Mouse (Mus musculus) hindbrain, embryonic 14.5 days (tissue): ENCODE measurements around the gene Ttc7b. TPM values are rescaled to one million over a fixed set of nuclear protein-coding genes. Genes with fewer than 3 reads are reported as not detected.

ENCODE experiments used
- ATAC-seq: fragments of 200-750 bp; cut with Nextera tagmentation; 2 replicates; pipeline ENCODE4 v1.8.0; 2017; ENCODE audit warnings: moderate number of reproducible peaks, mild to moderate bottlenecking, moderate TSS enrichment, moderate library complexity; ENCODE audit not compliant: low FRiP score
- DNase-seq: peaks from one replicate; pipeline ENCODE4 v3.0.0-alpha.2; 2015; ENCODE audit warnings: low spot score
- H3K27ac ChIP-seq: fragments of 300-500 bp; sonication (generic); 2 replicates; pipeline ENCODE4 v1.5.1; 2014; ENCODE audit warnings: mild to moderate bottlenecking, moderate library complexity
- H3K27me3 ChIP-seq: fragments of 300-500 bp; sonication (generic); 2 replicates; pipeline ENCODE4 v1.6.1; 2014; ENCODE audit warnings: mild to moderate bottlenecking, low read length, mixed read lengths; ENCODE audit not compliant: control insufficient read depth, insufficient read depth
- H3K36me3 ChIP-seq: fragments of 300-500 bp; sonication (generic); replicated peaks from 2 replicates; pipeline ENCODE4 v1.6.1; 2014; ENCODE audit not compliant: control insufficient read depth, insufficient read depth
- H3K4me1 ChIP-seq: fragments of 300-500 bp; sonication (generic); replicated peaks from 2 replicates; pipeline ENCODE4 v1.6.1; 2014; ENCODE audit warnings: antibody characterized with exemption, low read length, mixed read lengths; ENCODE audit not compliant: control insufficient read depth, insufficient read depth
- H3K4me2 ChIP-seq: fragments of 300-500 bp; sonication (generic); replicated peaks from 2 replicates; pipeline ENCODE4 v1.6.1; 2014; ENCODE audit warnings: mild to moderate bottlenecking, moderate library complexity
- H3K4me3 ChIP-seq: fragments of 300-500 bp; sonication (generic); replicated peaks from 2 replicates; pipeline ENCODE4 v1.5.1; 2014; ENCODE audit warnings: mild to moderate bottlenecking, low read length
- H3K9ac ChIP-seq: fragments of 300-500 bp; sonication (generic); 2 replicates; pipeline ENCODE4 v1.6.1; 2014
- H3K9me3 ChIP-seq: fragments of 300-500 bp; sonication (generic); 2 replicates; pipeline ENCODE4 v1.6.1; 2016; ENCODE audit warnings: low read length; ENCODE audit not compliant: control insufficient read depth
- WGBS: fragments of 180-500 bp; shearing (Covaris S2); extraction: QIAGEN DNeasy Blood & Tissue Kit; methylation state at CpG from one replicate; pipeline ENCODE4 v1.1.7; 2014; 5-methylcytosine and 5-hydroxymethylcytosine counted together
- polyA plus RNA-seq: library from polyadenylated mRNA; unstranded; fragments of >200 nt; fragmentation: Nextera tagmentation; extraction: Ambion mirVana; gene quantifications from 2 replicates; pipeline ENCODE4 v1.2.1, GENCODE M21; 2014

Ttc7b gene
- polyA plus RNA-seq, 1 experiment from 2014 or later: 12.4 TPM

DNA sequence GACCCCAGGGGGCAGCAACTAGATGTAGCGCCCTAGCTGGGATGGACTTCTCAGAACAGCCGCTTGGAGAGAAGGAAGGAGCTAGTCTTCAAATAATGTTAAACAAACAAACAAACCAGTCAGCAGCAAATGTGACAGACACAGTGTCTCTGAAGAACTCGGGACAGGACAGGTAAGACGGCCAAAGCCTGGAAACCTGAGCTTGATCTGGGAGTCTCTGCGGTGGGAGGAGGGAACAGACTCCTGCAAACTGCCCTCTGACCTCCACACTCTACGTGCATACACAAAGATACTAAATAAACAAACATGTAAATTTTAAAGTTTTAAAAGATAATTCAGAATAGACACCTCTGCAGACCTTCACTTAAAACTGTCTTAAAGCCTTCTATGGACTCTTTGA is 42.5 kb downstream of the Ttc7b start:
- Histone ChIP-seq H3K27ac (no peak overlapping the region), H3K9me3 (no peaks in the 10 kb centered on the region), H3K36me3 (peaks cover 8% of the 10 kb centered on the region), H3K4me3 (no peak overlapping the region), H3K27me3 (no peaks in the 10 kb centered on the region), H3K9ac (no peak overlapping the region), H3K4me1 (no peaks in the 10 kb centered on the region; the same call in 1 of the 2 replicates), H3K4me2 (no peak overlapping the region)
- 84% methylated on average over 6 of the region's 6 CpGs for WGBS
- DNase-seq (no peak), ATAC-seq (no peak)

DNA sequence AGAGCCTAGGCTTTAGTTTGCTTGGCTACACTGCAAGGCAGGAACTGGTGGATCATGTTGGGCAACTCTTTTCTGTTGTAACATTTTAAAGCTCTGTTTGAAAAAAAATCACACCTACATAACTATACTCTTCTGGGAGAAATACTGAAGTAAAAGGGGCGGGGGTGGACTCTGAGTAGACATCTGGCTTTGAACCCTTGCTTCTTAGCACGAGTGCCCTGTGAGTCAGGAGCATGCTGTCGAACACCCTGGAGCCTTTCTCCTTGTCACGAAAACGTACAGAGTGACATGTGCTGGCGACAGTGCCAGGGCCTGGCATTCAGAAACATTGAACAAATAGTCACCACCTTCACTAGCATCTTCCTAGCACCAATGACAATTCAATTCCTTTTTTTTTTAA is 43.2 kb downstream of the Ttc7b start:
- Histone ChIP-seq H3K36me3 (peaks cover 13% of the 10 kb centered on the region), H3K4me2 (no peak overlapping the region), H3K9me3 (no peaks in the 10 kb centered on the region), H3K9ac (no peak overlapping the region), H3K4me3 (no peak overlapping the region), H3K27ac (no peak overlapping the region), H3K4me1 (no peaks in the 10 kb centered on the region; the same call in 1 of the 2 replicates), H3K27me3 (no peaks in the 10 kb centered on the region)
- WGBS: 84% methylated on average over 6 of the region's 6 CpGs
- ATAC-seq: no peak
- no peak for DNase-seq

DNA sequence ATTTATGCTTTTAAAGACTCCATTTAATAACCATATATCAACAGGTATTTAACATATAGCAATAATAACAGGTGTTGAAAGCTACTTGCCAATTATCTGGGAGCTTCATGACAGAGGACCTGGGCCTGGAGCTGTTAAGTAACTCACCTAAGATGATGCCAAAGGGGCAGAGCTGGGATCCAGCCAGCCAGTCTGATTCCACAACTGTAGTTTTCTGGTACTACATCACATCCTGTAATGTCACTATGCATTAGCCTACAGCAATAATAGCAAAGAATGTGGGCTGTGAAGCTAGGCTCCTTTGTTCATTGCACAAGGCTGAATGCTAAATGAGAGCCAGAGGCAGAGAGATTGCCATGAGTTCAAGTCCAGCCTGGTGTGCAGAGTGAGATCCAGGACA is 44.3 kb downstream of the Ttc7b start:
- Histone ChIP-seq H3K4me1 (no peaks in the 10 kb centered on the region; the same call in 1 of the 2 replicates), H3K27me3 (no peaks in the 10 kb centered on the region), H3K4me2 (no peak overlapping the region), H3K4me3 (no peak overlapping the region), H3K36me3 (peaks cover 13% of the 10 kb centered on the region), H3K9ac (no peak overlapping the region), H3K27ac (no peak overlapping the region), H3K9me3 (no peaks in the 10 kb centered on the region)
- DNase-seq: no peak
- no peak for ATAC-seq

DNA sequence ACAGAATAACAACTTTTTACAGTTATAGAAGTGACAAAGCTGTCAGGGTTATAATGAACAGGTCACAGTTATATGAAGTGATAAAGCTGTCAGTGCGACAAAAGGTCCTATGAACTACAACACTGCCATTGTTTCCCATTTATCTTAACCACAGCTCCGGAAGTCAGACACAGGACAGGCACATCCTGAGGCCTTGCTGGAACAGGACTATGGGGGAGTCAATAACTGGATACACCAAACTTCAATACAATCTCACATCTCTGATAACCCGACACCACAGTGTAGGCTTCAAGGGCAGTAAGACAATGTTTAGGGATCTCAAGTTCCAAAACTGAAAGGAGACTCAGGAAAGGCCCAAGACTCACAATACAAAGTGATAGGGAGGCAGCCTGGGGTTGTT is 45.1 kb downstream of the Ttc7b start:
- no peak overlapping the region for H3K4me3 ChIP-seq
- DNase-seq: no peak
- no peaks in the 10 kb centered on the region; the same call in 1 of the 2 replicates for H3K4me1 ChIP-seq
- no peak overlapping the region for H3K27ac ChIP-seq
- 83% methylated on average over 3 of the region's 3 CpGs for WGBS
- H3K27me3 ChIP-seq: no peaks in the 10 kb centered on the region
- H3K9ac ChIP-seq: no peak overlapping the region
- no peaks in the 10 kb centered on the region for H3K9me3 ChIP-seq
- H3K36me3 ChIP-seq: peaks cover 13% of the 10 kb centered on the region
- ATAC-seq: no peak
- no peak overlapping the region for H3K4me2 ChIP-seq

DNA sequence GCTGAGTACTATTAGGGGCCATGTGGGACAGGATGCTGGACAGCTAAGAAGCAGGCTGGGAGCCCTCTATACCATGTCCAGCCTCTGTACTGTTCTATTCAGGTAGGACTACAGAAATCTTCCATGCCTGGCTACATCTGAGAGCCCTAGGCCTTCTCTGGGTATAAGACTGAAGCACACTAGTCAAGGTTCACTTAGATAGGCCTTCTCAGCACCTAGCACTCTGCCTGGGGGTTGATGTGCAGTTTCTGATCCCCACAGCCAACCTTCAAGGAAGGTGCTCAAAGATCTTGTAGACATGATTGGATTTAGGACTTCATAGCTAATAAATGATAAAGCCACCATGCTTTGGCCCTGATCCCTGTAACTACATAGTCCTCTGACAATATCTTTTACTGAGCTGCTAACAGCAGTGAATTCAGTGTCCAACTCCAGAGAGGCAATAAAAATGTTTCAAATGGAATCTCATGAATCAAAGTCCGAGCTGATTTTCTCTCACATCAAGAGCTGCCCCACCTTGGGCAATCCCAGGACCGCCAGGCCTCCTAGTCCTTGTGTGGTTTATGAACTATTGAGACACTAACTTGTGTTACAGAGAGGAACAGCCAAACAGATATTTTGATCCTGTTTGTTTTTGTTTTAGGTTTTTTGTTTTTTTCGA is 45.8 kb downstream of the Ttc7b start:
- DNase-seq (no peak), ATAC-seq (no peak)
- Histone ChIP-seq H3K9ac (no peak overlapping the region), H3K4me2 (no peak overlapping the region), H3K36me3 (peaks cover 13% of the 10 kb centered on the region), H3K9me3 (no peaks in the 10 kb centered on the region), H3K27ac (no peak overlapping the region), H3K4me3 (no peak overlapping the region), H3K4me1 (no peaks in the 10 kb centered on the region; the same call in 1 of the 2 replicates), H3K27me3 (no peaks in the 10 kb centered on the region)
- 95% methylated on average over 3 of the region's 3 CpGs for WGBS

DNA sequence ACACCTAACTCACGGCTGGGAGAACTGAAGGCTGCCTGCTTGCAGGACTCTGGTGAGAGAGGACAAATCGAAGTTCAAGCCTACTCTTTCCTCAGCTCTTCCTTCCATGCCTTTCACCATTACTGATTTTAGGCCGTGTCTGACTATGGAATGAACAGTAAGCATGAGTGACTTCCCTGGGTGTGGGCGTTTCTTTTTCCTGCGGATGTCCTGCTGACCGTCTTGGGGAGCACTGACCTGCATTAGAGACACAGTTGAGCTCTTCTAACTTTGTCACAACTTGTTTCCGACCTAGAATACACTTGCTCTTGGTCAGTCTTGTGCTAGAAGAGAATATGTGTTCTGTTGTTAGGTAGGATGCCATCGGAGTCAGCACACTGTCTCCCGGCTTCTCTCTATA is 50.3 kb downstream of the Ttc7b start:
- H3K36me3 ChIP-seq: peaks cover 16% of the 10 kb centered on the region
- H3K4me3 ChIP-seq: no peak overlapping the region
- H3K9me3 ChIP-seq: no peaks in the 10 kb centered on the region
- H3K27me3 ChIP-seq: no peaks in the 10 kb centered on the region
- ATAC-seq (no peak), DNase-seq (no peak)
- H3K27ac ChIP-seq: no peak overlapping the region
- 84% methylated on average over 9 of the region's 9 CpGs for WGBS
- H3K9ac ChIP-seq: no peak overlapping the region
- no peaks in the 10 kb centered on the region for H3K4me1 ChIP-seq
- H3K4me2 ChIP-seq: no peak overlapping the region

DNA sequence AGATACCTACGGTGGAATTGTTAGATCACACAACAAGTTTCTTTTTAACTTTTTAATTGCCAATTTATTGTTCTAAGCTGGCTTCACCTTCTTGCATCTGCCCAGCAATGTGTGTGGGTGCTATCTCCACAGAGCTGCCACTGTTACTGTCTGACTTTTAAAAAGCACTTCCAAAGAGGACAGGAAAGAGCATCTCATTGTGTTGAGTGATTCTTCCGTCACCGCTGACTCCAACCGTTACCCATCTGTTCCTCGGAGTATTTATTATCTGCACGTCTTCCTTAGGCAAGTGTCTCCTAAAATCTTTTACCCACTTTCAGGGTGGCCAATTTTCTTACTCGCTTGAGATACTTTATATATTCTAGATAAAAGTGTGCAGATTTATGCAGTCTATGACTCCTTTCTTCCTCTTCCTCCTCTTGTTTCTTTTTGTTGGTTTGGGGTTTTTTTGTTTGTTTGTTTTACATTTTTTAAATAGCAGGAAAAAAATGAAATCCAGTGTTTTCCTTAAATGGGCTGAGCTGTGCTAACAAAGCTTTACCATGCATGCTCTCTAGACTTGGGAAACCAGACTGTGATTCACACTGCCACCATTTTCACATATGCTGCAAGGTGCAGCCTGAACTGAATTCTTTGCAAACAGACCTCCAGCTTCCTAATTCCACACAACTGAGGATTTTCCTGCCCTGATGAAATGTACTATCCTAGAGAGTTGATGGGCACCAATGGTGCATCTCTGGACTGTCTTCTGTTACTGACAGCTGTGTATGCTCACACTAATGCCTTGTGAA is 50.9 kb downstream of the Ttc7b start:
- no peak overlapping the region for H3K4me2 ChIP-seq
- no peak for DNase-seq
- H3K36me3 ChIP-seq: peaks cover 16% of the 10 kb centered on the region
- H3K9ac ChIP-seq: no peak overlapping the region
- H3K9me3 ChIP-seq: no peaks in the 10 kb centered on the region
- no peak overlapping the region for H3K4me3 ChIP-seq
- H3K27me3 ChIP-seq: no peaks in the 10 kb centered on the region
- WGBS: 82% methylated on average over 7 of the region's 7 CpGs
- no peak overlapping the region for H3K27ac ChIP-seq
- no peak for ATAC-seq
- H3K4me1 ChIP-seq: no peaks in the 10 kb centered on the region

DNA sequence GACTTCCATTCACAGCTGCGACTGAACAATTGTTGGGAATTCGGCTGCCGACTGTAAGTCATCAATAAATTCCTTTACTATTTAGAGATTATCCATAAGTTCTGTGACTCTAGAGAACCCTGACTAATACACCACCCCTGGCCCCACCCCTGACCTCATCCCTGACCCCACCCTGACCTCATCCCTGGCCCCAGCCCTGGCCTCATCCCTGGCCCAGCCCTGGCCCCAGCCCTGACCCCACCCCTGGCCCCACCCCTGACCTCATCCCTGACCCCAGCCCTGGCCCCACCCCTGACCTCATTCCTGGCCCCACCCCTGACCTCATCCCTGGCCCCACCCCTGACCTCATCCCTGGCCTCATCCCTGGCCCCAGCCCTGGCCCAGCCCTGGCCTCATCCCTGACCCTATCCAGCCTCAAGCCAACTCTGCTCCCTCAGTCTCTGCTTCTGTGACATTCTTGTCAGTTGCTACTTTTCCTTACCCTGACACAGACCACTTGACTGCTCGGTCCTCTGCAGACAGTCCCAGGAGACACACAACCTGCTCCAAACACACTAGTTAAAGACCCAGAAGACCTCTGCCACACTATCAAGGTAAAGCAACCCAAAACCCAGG is 55.4 kb downstream of the Ttc7b start:
- no peak for ATAC-seq
- Histone ChIP-seq H3K27ac (no peak overlapping the region), H3K4me1 (no peaks in the 10 kb centered on the region), H3K9me3 (no peaks in the 10 kb centered on the region), H3K9ac (no peak overlapping the region), H3K4me3 (no peak overlapping the region), H3K36me3 (peaks cover 8% of the 10 kb centered on the region; the same call in 1 of the 2 replicates), H3K27me3 (no peaks in the 10 kb centered on the region), H3K4me2 (no peak overlapping the region)
- no peak for DNase-seq
- 81% methylated on average over 1 of the region's 4 CpGs for WGBS

DNA sequence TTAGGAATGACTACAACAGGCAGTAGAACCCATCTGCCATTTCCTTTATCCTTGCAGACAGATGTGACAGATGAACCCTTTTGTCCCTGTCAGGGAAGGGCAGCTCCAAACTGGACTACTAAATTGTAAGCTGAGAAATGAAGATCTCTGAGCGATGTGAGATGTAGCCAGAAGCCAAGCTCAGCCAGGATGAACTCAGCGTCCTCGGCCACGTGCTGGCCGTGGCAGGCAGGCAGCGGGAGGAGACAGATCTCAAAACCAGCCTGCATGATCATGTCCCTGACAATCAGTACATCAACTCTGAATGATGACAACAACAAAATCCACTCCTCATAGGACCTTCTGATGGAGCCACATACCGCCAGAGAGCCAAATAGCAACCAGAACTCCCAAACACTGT is 62.9 kb downstream of the Ttc7b start:
- Histone ChIP-seq H3K9ac (no peak overlapping the region), H3K4me2 (no peak overlapping the region), H3K4me1 (no peaks in the 10 kb centered on the region), H3K27me3 (no peaks in the 10 kb centered on the region), H3K4me3 (no peak overlapping the region), H3K27ac (no peak overlapping the region), H3K36me3 (peaks cover 7% of the 10 kb centered on the region; the same call in 1 of the 2 replicates), H3K9me3 (no peaks in the 10 kb centered on the region)
- ATAC-seq (no peak), DNase-seq (no peak)
- WGBS: 90% methylated on average over 7 of the region's 7 CpGs
